Mouse (Mus musculus) liver, adult 2 months (tissue): Measurements from ENCODE around the gene Map2k2. TPM values are rescaled to one million over a fixed set of nuclear protein-coding genes. Genes with fewer than 3 reads are reported as not detected.
A peak's percentile ranks its signal among the peaks of the same experiment; 100 is the strongest.
"Not testable (repeated sequence)": the region's sequence is repeated elsewhere in the genome, so short reads cannot be mapped to it uniquely, and the experiment has no call there.

Experiments used
- DNase-seq: peaks from one replicate; pipeline ENCODE4 v3.0.0-alpha.2; 2011; ENCODE audit warnings: low read depth, low spot score; ENCODE audit errors: extremely low read depth
- H3K27ac ChIP-seq: fragments of 200-500 bp; replicated peaks from 2 replicates; pipeline ENCODE4 v1.5.1; 2012; ENCODE audit warnings: low read depth, mild to moderate bottlenecking, control low read depth, inconsistent platforms, low read length; ENCODE audit not compliant: insufficient read depth
- H3K27me3 ChIP-seq: fragments of 200-500 bp; 2 replicates; pipeline ENCODE4 v1.6.1; 2012; ENCODE audit warnings: mild to moderate bottlenecking, moderate library complexity, low read length, inconsistent platforms; ENCODE audit not compliant: control insufficient read depth, insufficient read depth
- H3K36me3 ChIP-seq: fragments of 200-500 bp; 2 replicates; pipeline ENCODE4 v1.6.1; 2012; ENCODE audit warnings: low read length, inconsistent platforms; ENCODE audit not compliant: control insufficient read depth, insufficient read depth
- H3K4me1 ChIP-seq: fragments of 200-500 bp; 2 replicates; pipeline ENCODE4 v1.6.1; 2011; ENCODE audit warnings: low read length; ENCODE audit not compliant: control insufficient read depth, insufficient read depth
- H3K4me3 ChIP-seq: fragments of 200-500 bp; 2 replicates; pipeline ENCODE4 v1.5.1; 2011; ENCODE audit warnings: low read depth, mild to moderate bottlenecking, control low read depth, low read length, moderate library complexity; ENCODE audit not compliant: insufficient read depth
- H3K79me2 ChIP-seq: fragments of 200-500 bp; 2 replicates; pipeline ENCODE4 v1.6.1; 2012; ENCODE audit warnings: inconsistent platforms, mild to moderate bottlenecking, low read length, moderate library complexity; ENCODE audit not compliant: control insufficient read depth, insufficient read depth
- H3K9ac ChIP-seq: fragments of 200-500 bp; 2 replicates; pipeline ENCODE4 v1.6.1; 2012; ENCODE audit warnings: low read depth, mild to moderate bottlenecking, control low read depth, inconsistent platforms, low read length
- CTCF ChIP-seq: fragments of 200-500 bp; IDR thresholded peaks from 2 replicates; pipeline ENCODE4 v1.5.1; 2011; ENCODE audit warnings: low read depth, low read length, control low read depth
- POLR2A ChIP-seq: fragments of 200-500 bp; IDR thresholded peaks from 2 replicates; pipeline ENCODE4 v1.6.1; 2011; ENCODE audit warnings: low read length, control low read depth; ENCODE audit not compliant: insufficient read depth; ENCODE audit errors: extremely low read depth
- WGBS: fragments of 180-500 bp; shearing (Covaris S2); methylation state at CpG from one replicate; pipeline ENCODE4 v1.1.7; 2018; 5-methylcytosine and 5-hydroxymethylcytosine counted together
- polyA plus RNA-seq: library from polyadenylated mRNA; depleted of rRNA; stranded (reverse); fragments of >200 nt; gene quantifications from 2 replicates; pipeline ENCODE4 v1.2.3, GENCODE M21; 2012
- total RNA-seq: library from RNA; depleted of rRNA; stranded (reverse); fragments of >200 nt; gene quantifications from 2 replicates; pipeline ENCODE4 v1.2.3, GENCODE M21; 2014

Gene Map2k2
- total and polyA plus RNA-seq, 2 experiments, result 46.6 to 192 TPM

DNA sequence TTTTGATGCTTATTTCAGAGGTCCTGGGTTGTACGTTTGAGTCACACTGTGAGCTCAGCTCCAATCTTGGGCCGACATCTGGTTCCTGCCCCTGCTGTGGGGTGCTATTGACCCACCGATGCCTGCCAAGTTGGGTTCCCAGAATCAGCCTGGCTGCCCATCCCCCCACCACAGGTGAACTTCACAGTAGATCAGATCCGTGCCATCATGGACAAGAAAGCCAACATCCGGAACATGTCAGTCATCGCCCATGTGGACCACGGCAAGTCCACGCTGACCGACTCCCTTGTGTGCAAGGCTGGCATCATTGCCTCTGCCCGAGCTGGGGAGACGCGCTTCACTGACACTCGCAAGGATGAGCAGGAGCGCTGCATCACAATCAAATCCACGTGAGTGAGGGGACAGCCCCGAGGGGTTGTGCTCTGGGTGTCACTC is 71.8 kb downstream of the Map2k2 start:
- peak overlapping the region; percentile 94 for H3K27ac ChIP-seq
- DNase-seq, result peak; percentile 80
- H3K79me2 ChIP-seq, result peaks cover 20% of the 10 kb centered on the region
- WGBS, result under 1% methylated on average over 16 of the region's 16 CpGs
- H3K36me3 ChIP-seq, result peaks cover 44% of the 10 kb centered on the region
- TF ChIP-seq POLR2A, result no peak
- TF ChIP-seq CTCF, result no peak
- H3K27me3 ChIP-seq, result no peaks in the 10 kb centered on the region
- peak overlapping the region; percentile 93 for H3K9ac ChIP-seq
- H3K4me3 ChIP-seq, result peak overlapping the region; percentile 80
- peaks cover 22% of the 10 kb centered on the region for H3K4me1 ChIP-seq

GRCm38 (mm10) chr10:81177958-81178712 is 72.4 kb downstream of the Map2k2 start:
- peak overlapping the region; percentile 37 for H3K27ac ChIP-seq
- WGBS, result 27% methylated on average over 14 of the region's 14 CpGs
- H3K27me3 ChIP-seq, result no peaks in the 10 kb centered on the region
- peak overlapping the region; percentile 93 for H3K9ac ChIP-seq
- H3K79me2 ChIP-seq, result peaks cover 20% of the 10 kb centered on the region
- peak overlapping the region; percentile 80 for H3K4me3 ChIP-seq
- H3K36me3 ChIP-seq, result peaks cover 44% of the 10 kb centered on the region
- TF ChIP-seq POLR2A (no peak), CTCF (no peak)
- peaks cover 20% of the 10 kb centered on the region for H3K4me1 ChIP-seq
- no peak for DNase-seq

GRCm38 (mm10) chr10:81178927-81179326 is 73.2 kb downstream of the Map2k2 start:
- peaks cover 44% of the 10 kb centered on the region for H3K36me3 ChIP-seq
- TF ChIP-seq CTCF, result no peak
- no peak for TF ChIP-seq POLR2A
- WGBS, result 83% methylated on average over 11 of the region's 11 CpGs
- DNase-seq, result no peak
- H3K27ac ChIP-seq, result no peak overlapping the region
- H3K4me1 ChIP-seq, result peaks cover 23% of the 10 kb centered on the region
- no peaks in the 10 kb centered on the region for H3K27me3 ChIP-seq
- no peak overlapping the region for H3K9ac ChIP-seq
- H3K79me2 ChIP-seq, result peaks cover 25% of the 10 kb centered on the region
- no peak overlapping the region for H3K4me3 ChIP-seq

DNA sequence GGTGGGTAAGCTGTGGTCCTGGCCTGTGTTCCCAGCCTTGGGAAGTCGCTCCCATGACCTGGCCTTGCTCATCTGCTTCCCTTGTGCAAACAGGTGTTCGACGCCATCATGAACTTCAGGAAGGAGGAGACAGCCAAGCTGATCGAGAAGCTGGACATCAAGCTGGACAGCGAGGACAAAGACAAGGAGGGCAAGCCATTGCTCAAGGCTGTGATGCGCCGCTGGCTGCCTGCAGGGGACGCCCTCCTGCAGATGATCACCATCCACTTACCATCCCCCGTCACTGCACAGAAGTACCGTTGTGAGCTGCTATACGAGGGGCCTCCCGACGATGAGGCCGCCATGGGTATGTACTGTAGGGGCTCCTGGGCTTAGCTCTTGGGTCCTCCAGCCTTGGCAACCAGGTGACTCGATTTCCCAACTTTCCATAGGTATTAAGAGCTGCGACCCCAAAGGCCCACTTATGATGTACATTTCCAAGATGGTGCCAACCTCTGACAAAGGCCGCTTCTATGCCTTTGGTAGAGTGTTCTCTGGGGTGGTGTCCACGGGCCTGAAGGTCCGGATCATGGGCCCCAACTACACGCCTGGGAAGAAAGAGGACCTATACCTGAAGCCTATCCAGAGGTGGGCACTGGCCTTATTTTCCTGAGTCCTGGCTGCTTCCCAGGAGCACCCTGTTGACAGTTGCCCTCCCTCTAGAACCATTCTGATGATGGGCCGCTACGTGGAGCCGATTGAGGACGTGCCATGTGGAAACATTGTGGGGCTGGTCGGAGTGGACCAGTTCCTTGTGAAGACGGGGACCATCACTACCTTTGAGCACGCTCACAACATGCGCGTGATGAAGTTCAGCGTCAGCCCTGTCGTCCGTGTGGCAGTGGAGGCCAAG is 74.0 kb downstream of the Map2k2 start:
- DNase-seq, result no peak
- H3K36me3 ChIP-seq, result peaks cover 44% of the 10 kb centered on the region
- H3K4me1 ChIP-seq, result peaks cover 25% of the 10 kb centered on the region
- no peak for TF ChIP-seq POLR2A
- no peak for TF ChIP-seq CTCF
- H3K27ac ChIP-seq, result no peak overlapping the region
- WGBS, result 83% methylated on average over 32 of the region's 32 CpGs
- no peaks in the 10 kb centered on the region for H3K27me3 ChIP-seq
- no peak overlapping the region for H3K9ac ChIP-seq
- H3K4me3 ChIP-seq, result no peak overlapping the region
- peaks cover 29% of the 10 kb centered on the region for H3K79me2 ChIP-seq

GRCm38 (mm10) chr10:81180946-81181345 is 75.2 kb downstream of the Map2k2 start:
- Histone ChIP-seq H3K79me2 (peaks cover 29% of the 10 kb centered on the region), H3K27me3 (no peaks in the 10 kb centered on the region), H3K4me1 (peaks cover 20% of the 10 kb centered on the region), H3K9ac (no peak overlapping the region), H3K4me3 (no peak overlapping the region), H3K27ac (no peak overlapping the region), H3K36me3 (peaks cover 44% of the 10 kb centered on the region)
- no peak for DNase-seq
- 89% methylated on average over 13 of the region's 13 CpGs for WGBS
- no peak for TF ChIP-seq CTCF
- TF ChIP-seq POLR2A, result no peak

DNA sequence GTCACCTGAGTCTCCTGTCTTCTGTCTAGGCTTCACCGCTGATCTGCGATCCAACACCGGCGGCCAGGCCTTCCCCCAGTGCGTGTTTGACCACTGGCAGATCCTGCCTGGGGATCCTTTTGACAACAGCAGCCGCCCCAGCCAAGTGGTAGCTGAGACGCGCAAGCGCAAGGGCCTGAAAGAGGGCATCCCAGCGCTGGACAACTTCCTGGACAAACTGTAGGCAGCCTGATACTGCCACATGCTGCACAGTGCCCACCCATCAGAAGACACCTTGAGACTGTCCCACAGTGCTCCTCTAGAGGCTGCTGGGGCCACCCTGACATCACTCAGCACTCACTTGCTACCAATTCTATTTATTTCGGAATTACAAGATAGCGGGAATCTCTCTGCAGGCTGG is 76.1 kb downstream of the Map2k2 start:
- not testable (repeated sequence) for H3K4me3 ChIP-seq, H3K9ac ChIP-seq, DNase-seq, H3K27ac ChIP-seq, H3K27me3 ChIP-seq
- WGBS, result 84% methylated on average over 12 of the region's 12 CpGs
- peaks cover 25% of the 10 kb centered on the region for H3K79me2 ChIP-seq
- H3K4me1 ChIP-seq, result peaks cover 20% of the 10 kb centered on the region
- peaks cover 44% of the 10 kb centered on the region for H3K36me3 ChIP-seq
